Mouse (Mus musculus): ENCODE results near the gene Ap2a2. TPM values are rescaled to one million over a fixed set of nuclear protein-coding genes. Genes with fewer than 3 reads are reported as not detected.

Ap2a2 gene
- total RNA-seq (2014; fragmentation: Nextera tagmentation) (32.0 and 42.0 TPM in 2 replicates), total RNA-seq (2017) (27.0 and 35.5 TPM in 2 replicates)

- peak; percentile 77 for ATAC-seq (replicated peaks; ENCODE audit: low FRiP score, low TSS enrichment, poor library complexity, severe bottlenecking)
Measured at GRCm38 (mm10) chr7:141561682-141562391, at the start of gene Ap2a2. Ap2a2 (plus strand) TSS chr7:141562173.

GRCm38 (mm10) chr7:141517638-141518037 lies 44.3 kb upstream of the Ap2a2 start:
- ATAC-seq (replicated peaks; ENCODE audit: low FRiP score, low TSS enrichment, poor library complexity, severe bottlenecking), result no peak

GRCm38 (mm10) chr7:141518296-141518695 lies 43.7 kb upstream of the Ap2a2 start:
- ATAC-seq (replicated peaks; ENCODE audit: low FRiP score, low TSS enrichment, poor library complexity, severe bottlenecking), result no peak

GRCm38 (mm10) chr7:141518926-141519325 lies 43.0 kb upstream of the Ap2a2 start:
- peak; percentile 95 for ATAC-seq (replicated peaks; ENCODE audit: low FRiP score, low TSS enrichment, poor library complexity, severe bottlenecking)

GRCm38 (mm10) chr7:141519795-141520194 lies 42.2 kb upstream of the Ap2a2 start:
- ATAC-seq (replicated peaks; ENCODE audit: low FRiP score, low TSS enrichment, poor library complexity, severe bottlenecking), result no peak

GRCm38 (mm10) chr7:141523007-141523406 lies 39.0 kb upstream of the Ap2a2 start:
- ATAC-seq (replicated peaks; ENCODE audit: low FRiP score, low TSS enrichment, poor library complexity, severe bottlenecking), result no peak

GRCm38 (mm10) chr7:141524271-141524670 lies 37.7 kb upstream of the Ap2a2 start:
- no peak for ATAC-seq (replicated peaks; ENCODE audit: low FRiP score, low TSS enrichment, poor library complexity, severe bottlenecking)

- peak; percentile 85 for ATAC-seq (replicated peaks; ENCODE audit: low FRiP score, low TSS enrichment, poor library complexity, severe bottlenecking)
Measured at GRCm38 (mm10) chr7:141524760-141525579, 37.0 kb upstream of the Ap2a2 start.

GRCm38 (mm10) chr7:141525580-141525925 lies 36.4 kb upstream of the Ap2a2 start:
- ATAC-seq (replicated peaks; ENCODE audit: low FRiP score, low TSS enrichment, poor library complexity, severe bottlenecking), result no peak

- no peak for ATAC-seq (replicated peaks; ENCODE audit: low FRiP score, low TSS enrichment, poor library complexity, severe bottlenecking)
Measured at GRCm38 (mm10) chr7:141535570-141535969, 26.4 kb upstream of the Ap2a2 start.

- peak; percentile 17 for ATAC-seq (replicated peaks; ENCODE audit: low FRiP score, low TSS enrichment, poor library complexity, severe bottlenecking)
Measured at GRCm38 (mm10) chr7:141538852-141539555, 23.0 kb upstream of the Ap2a2 start.

GRCm38 (mm10) chr7:141539556-141540311 lies 22.2 kb upstream of the Ap2a2 start, which contains the start of gene Chid1:
Chid1 (minus strand) TSS chr7:141539857.
- ATAC-seq (replicated peaks; ENCODE audit: low FRiP score, low TSS enrichment, poor library complexity, severe bottlenecking), result peak; percentile 97

- peak; percentile 36 for ATAC-seq (replicated peaks; ENCODE audit: low FRiP score, low TSS enrichment, poor library complexity, severe bottlenecking)
Measured at GRCm38 (mm10) chr7:141540312-141541081, 21.5 kb upstream of the Ap2a2 start.

- no peak for ATAC-seq (replicated peaks; ENCODE audit: low FRiP score, low TSS enrichment, poor library complexity, severe bottlenecking)
Measured at GRCm38 (mm10) chr7:141541681-141542080, 20.3 kb upstream of the Ap2a2 start.

GRCm38 (mm10) chr7:141542588-141542987 lies 19.4 kb upstream of the Ap2a2 start:
- no peak for ATAC-seq (replicated peaks; ENCODE audit: low FRiP score, low TSS enrichment, poor library complexity, severe bottlenecking)

GRCm38 (mm10) chr7:141544654-141545053 lies 17.3 kb upstream of the Ap2a2 start:
- ATAC-seq (replicated peaks; ENCODE audit: low FRiP score, low TSS enrichment, poor library complexity, severe bottlenecking), result no peak

GRCm38 (mm10) chr7:141549432-141550061 lies 12.4 kb upstream of the Ap2a2 start:
- ATAC-seq (replicated peaks; ENCODE audit: low FRiP score, low TSS enrichment, poor library complexity, severe bottlenecking), result no peak

GRCm38 (mm10) chr7:141550464-141550863 lies 11.5 kb upstream of the Ap2a2 start:
- no peak for ATAC-seq (replicated peaks; ENCODE audit: low FRiP score, low TSS enrichment, poor library complexity, severe bottlenecking)

Measured in megakaryocyte-erythroid progenitor cell, adult 5-6 weeks (primary cell).